Mouse (Mus musculus): ENCODE data around the gene Esam.

The Esam gene

GRCm38 (mm10) chr9:37556366-37556765 is 28.5 kb downstream of the Esam start:
- DNase-seq: no peak

GRCm38 (mm10) chr9:37560617-37561016 is 32.7 kb downstream of the Esam start:
- no peak for DNase-seq

- no peak for DNase-seq
These were observed 35.9 kb downstream of the Esam start for GRCm38 (mm10) chr9:37563805-37564204.

- no peak for DNase-seq
These were observed 39.1 kb downstream of the Esam start for GRCm38 (mm10) chr9:37567019-37567418.

- DNase-seq: no peak
These were observed 39.6 kb downstream of the Esam start for GRCm38 (mm10) chr9:37567454-37567853.

- DNase-seq: peak; percentile 45
These were observed 40.2 kb downstream of the Esam start for GRCm38 (mm10) chr9:37567892-37568604.

- peak; percentile 40 for DNase-seq
These were observed 40.8 kb downstream of the Esam start for GRCm38 (mm10) chr9:37568605-37569214.

- DNase-seq: no peak
These were observed 41.5 kb downstream of the Esam start for GRCm38 (mm10) chr9:37569231-37569835.

- no peak for DNase-seq
These were observed 44.5 kb downstream of the Esam start for GRCm38 (mm10) chr9:37572204-37572876.

GRCm38 (mm10) chr9:37576436-37576930 is 48.6 kb downstream of the Esam start:
- DNase-seq: no peak

- no peak for DNase-seq
These were observed 55.7 kb downstream of the Esam start for GRCm38 (mm10) chr9:37583594-37583993.

- DNase-seq: no peak
These were observed 58.8 kb downstream of the Esam start for GRCm38 (mm10) chr9:37586718-37587117.

All from kidney, postnatal 14 days (tissue).